Mouse (Mus musculus): ENCODE results near the gene Plcb2. TPM values are rescaled to one million over a fixed set of nuclear protein-coding genes. Genes with fewer than 3 reads are reported as not detected.

Gene Plcb2
- total RNA-seq, 2 experiments from 2014 or later = 2.2 to 2.5 TPM

- peak; percentile 74 to 77 for DNase-seq (ENCODE audit: low spot score in 2 of 2)
These were observed 65.1 kb downstream of the Plcb2 start, which contains the start of gene Pak6 for GRCm38 (mm10) chr2:118662902-118663803. Gene Pak6, plus strand, starts transcription at chr2:118663303.

DNA sequence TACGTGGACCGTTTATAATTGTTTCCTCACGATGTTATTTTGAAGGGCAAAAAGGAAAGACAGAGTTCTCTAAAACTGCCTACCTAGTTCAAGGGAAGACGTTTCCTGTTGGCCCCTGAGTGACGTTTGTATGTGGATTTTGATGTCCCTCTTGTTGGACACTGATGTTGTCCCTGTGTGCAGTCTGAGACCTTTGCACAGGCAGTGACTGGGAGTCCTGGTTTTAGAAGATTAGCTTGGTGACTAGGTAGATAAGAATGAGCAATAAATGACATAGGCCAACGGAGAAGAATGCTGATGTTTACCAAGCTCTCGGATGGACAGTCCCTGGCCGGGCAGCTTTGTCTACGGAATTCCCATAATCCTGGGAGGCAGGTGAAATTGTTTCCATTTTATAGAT is 66.3 kb downstream of the Plcb2 start:
- no peak for DNase-seq (ENCODE audit: low spot score in 2 of 2)

DNA sequence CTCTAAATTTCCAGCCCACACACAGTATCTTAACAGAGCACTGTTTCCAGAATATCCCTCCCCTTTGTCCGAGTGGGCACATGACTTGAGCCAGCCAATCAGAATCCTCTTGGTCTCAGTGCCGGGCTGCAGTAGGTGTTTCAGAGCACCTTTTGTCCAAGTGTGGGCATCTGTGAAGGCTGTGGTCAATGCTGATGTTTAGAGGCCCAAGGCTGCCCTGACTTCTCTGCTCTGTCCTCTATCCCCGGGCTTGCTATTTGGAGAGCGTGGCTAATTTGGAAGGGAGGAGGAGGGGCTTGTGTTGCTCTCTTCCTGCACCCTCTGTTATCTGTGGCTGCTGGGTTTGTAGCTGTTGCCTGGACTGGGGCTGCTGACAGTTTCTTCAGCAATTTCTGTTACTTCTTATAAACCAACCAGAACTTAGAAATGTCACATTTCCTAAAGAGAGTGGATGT is 68.2 kb downstream of the Plcb2 start:
- DNase-seq (ENCODE audit: low spot score in 2 of 2) = peak in 1 of 2 experiments; percentile 55

GRCm38 (mm10) chr2:118659493-118659892 is 68.7 kb downstream of the Plcb2 start:
- no peak for DNase-seq (ENCODE audit: low spot score in 2 of 2)

GRCm38 (mm10) chr2:118659077-118659476 is 69.2 kb downstream of the Plcb2 start:
- peak in 1 of 2 experiments; percentile 54 for DNase-seq (ENCODE audit: low spot score in 2 of 2)

DNA sequence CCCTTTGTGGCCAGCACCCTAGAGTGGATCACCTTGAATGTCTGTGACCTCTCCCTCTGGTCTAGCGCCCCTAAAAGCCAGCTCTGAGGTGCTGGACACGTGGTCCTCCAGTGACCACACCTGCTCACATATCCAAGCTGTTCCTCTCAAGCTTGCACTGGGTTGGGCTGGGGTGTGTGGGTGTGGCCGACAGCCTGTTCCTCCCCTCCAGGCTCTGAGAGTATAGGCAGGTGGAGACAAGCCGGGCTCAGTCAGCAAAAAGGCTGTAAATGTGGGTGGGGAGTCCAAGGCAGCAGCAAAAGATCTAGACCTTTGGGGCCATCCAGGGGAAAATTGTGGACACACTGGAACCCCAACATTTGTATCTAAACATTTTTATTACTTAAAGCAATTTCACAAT is 69.8 kb downstream of the Plcb2 start:
- DNase-seq (ENCODE audit: low spot score in 2 of 2) = no peak

Other genes starting within 250 kb of the Plcb2 start
- gene Srp14, start 248.7 kb downstream of the Plcb2 start, total RNA-seq (2021) = 100 to 1,000 TPM; 184 to 191 TPM
- 1 to 10 TPM; 1.2 to 2.8 TPM for gene Bmf, start 178.8 kb downstream of the Plcb2 start, total RNA-seq (2021)
- gene Bub1b, start 130.2 kb downstream of the Plcb2 start, total RNA-seq (2021) = 1 to 10 TPM; 2.4 TPM
- gene Pak6, start 65.1 kb downstream of the Plcb2 start, total RNA-seq (2021) = 10 to 100 TPM; 54.3 to 67.9 TPM
- 10 to 100 TPM; 18.1 to 18.6 TPM for gene Ankrd63, start 24.5 kb downstream of the Plcb2 start, total RNA-seq (2021)
- gene Inafm2, start 17.3 kb upstream of the Plcb2 start, total RNA-seq (2021) = 10 to 100 TPM; 71.4 to 77.5 TPM
- gene Ccdc9b, start 34.2 kb upstream of the Plcb2 start, total RNA-seq (2021) = 1 to 10 TPM; 6.5 to 6.7 TPM
- not detected for gene Phgr1, start 44.3 kb upstream of the Plcb2 start, total RNA-seq (2021)
- gene Disp2, start 51.3 kb upstream of the Plcb2 start, total RNA-seq (2021) = 100 to 1,000 TPM; 261 to 266 TPM
- 1 to 10 TPM; 1.1 TPM for gene Knstrn, start 85.6 kb upstream of the Plcb2 start, total RNA-seq (2021)
- gene Ivd, start 133.5 kb upstream of the Plcb2 start, total RNA-seq (2021) = 100 to 1,000 TPM in 1 of 2 experiments, 10 to 100 TPM in 1; 94.5 to 101 TPM
- gene Bahd1, start 171.9 kb upstream of the Plcb2 start, total RNA-seq (2021) = 10 to 100 TPM; 65.2 to 68.1 TPM
- 1 to 10 TPM; 3.2 to 3.3 TPM for gene Chst14, start 198.1 kb upstream of the Plcb2 start, total RNA-seq (2021)